Mouse (Mus musculus) embryonic facial prominence, embryonic 12.5 days (tissue): ENCODE measurements at regions not wholly inside any gene's neighbourhood (a gene's known extent, or its start where the extent isn't known, plus 50 kb on each side); places are given as distances from the start of the nearest gene placed in this dataset.

Source experiments
- ATAC-seq: fragments of 200-750 bp; cut with Nextera tagmentation; 2 replicates; pipeline ENCODE4 v1.8.0; 2017; ENCODE audit not compliant: insufficient number of reproducible peaks, insufficient read depth, low FRiP score, low TSS enrichment
- H3K27ac ChIP-seq: fragments of 300-500 bp; sonication (generic); 2 replicates; pipeline ENCODE4 v1.5.1; 2016; ENCODE audit warnings: mild to moderate bottlenecking
- H3K27me3 ChIP-seq: fragments of 300-500 bp; sonication (generic); 2 replicates; pipeline ENCODE4 v1.6.1; 2016; ENCODE audit warnings: mild to moderate bottlenecking, moderate library complexity
- H3K36me3 ChIP-seq: fragments of 300-500 bp; sonication (generic); 2 replicates; pipeline ENCODE4 v1.6.1; 2016; ENCODE audit warnings: mild to moderate bottlenecking
- H3K4me1 ChIP-seq: fragments of 300-500 bp; sonication (generic); 2 replicates; pipeline ENCODE4 v1.6.1; 2016
- H3K4me2 ChIP-seq: fragments of 300-500 bp; sonication (generic); replicated peaks from 2 replicates; pipeline ENCODE4 v1.6.1; 2016; ENCODE audit warnings: mild to moderate bottlenecking, moderate library complexity
- H3K4me3 ChIP-seq: fragments of 300-500 bp; sonication (generic); 2 replicates; pipeline ENCODE4 v1.5.1; 2016; ENCODE audit warnings: mild to moderate bottlenecking
- H3K9ac ChIP-seq: fragments of 300-500 bp; sonication (generic); 2 replicates; pipeline ENCODE4 v1.6.1; 2016; ENCODE audit warnings: mild to moderate bottlenecking, moderate library complexity
- H3K9me3 ChIP-seq: fragments of 300-500 bp; sonication (generic); 2 replicates; pipeline ENCODE4 v1.6.1; 2016; ENCODE audit warnings: mild to moderate bottlenecking, moderate library complexity
- WGBS: fragments of 180-500 bp; shearing (Covaris S2); methylation state at CpG from one replicate; pipeline ENCODE4 v1.1.7; 2016; 5-methylcytosine and 5-hydroxymethylcytosine counted together

GRCm38 (mm10) chr17:51382552-51382951, 203.4 kb upstream of the Tbc1d5 start:
- 71% methylated on average over 6 of the region's 6 CpGs for WGBS

GRCm38 (mm10) chr17:51371937-51372479, 192.9 kb upstream of the Tbc1d5 start:
- no peak overlapping the region for H3K4me3 ChIP-seq
- H3K36me3 ChIP-seq, result no peaks in the 10 kb centered on the region
- 68% methylated on average over 7 of the region's 7 CpGs for WGBS
- no peak for ATAC-seq
- H3K4me2 ChIP-seq, result no peak overlapping the region
- H3K9me3 ChIP-seq, result no peaks in the 10 kb centered on the region
- H3K9ac ChIP-seq, result no peak overlapping the region
- no peak overlapping the region for H3K27ac ChIP-seq
- no peaks in the 10 kb centered on the region for H3K27me3 ChIP-seq
- H3K4me1 ChIP-seq, result no peaks in the 10 kb centered on the region

More at GRCm38 (mm10) chr17:51382552-51382951, 203.4 kb upstream of the Tbc1d5 start:
- no peak for ATAC-seq
- H3K27me3 ChIP-seq, result no peaks in the 10 kb centered on the region
- no peak overlapping the region for H3K27ac ChIP-seq
- no peaks in the 10 kb centered on the region for H3K4me1 ChIP-seq
- no peak overlapping the region for H3K9ac ChIP-seq
- no peak overlapping the region for H3K4me3 ChIP-seq
- no peak overlapping the region for H3K4me2 ChIP-seq
- H3K36me3 ChIP-seq, result no peaks in the 10 kb centered on the region
- H3K9me3 ChIP-seq, result no peaks in the 10 kb centered on the region

GRCm38 (mm10) chr17:51370990-51371389, 191.8 kb upstream of the Tbc1d5 start:
- 90% methylated on average over 7 of the region's 7 CpGs for WGBS
- Histone ChIP-seq H3K27me3 (no peaks in the 10 kb centered on the region), H3K36me3 (no peaks in the 10 kb centered on the region), H3K9ac (no peak overlapping the region), H3K4me2 (no peak overlapping the region), H3K27ac (no peak overlapping the region), H3K4me1 (no peaks in the 10 kb centered on the region), H3K4me3 (no peak overlapping the region), H3K9me3 (no peaks in the 10 kb centered on the region)
- no peak for ATAC-seq

GRCm38 (mm10) chr17:51370085-51370484, 190.9 kb upstream of the Tbc1d5 start:
- WGBS, result 58% methylated on average over 9 of the region's 9 CpGs
- Histone ChIP-seq H3K27ac (no peak overlapping the region), H3K4me1 (no peaks in the 10 kb centered on the region), H3K9me3 (no peaks in the 10 kb centered on the region), H3K36me3 (no peaks in the 10 kb centered on the region), H3K4me3 (no peak overlapping the region), H3K27me3 (no peaks in the 10 kb centered on the region), H3K9ac (no peak overlapping the region), H3K4me2 (no peak overlapping the region)
- ATAC-seq, result no peak

- H3K4me3 ChIP-seq, result no peak overlapping the region
- no peaks in the 10 kb centered on the region for H3K27me3 ChIP-seq
- no peak overlapping the region for H3K27ac ChIP-seq
- no peaks in the 10 kb centered on the region for H3K9me3 ChIP-seq
- WGBS, result 90% methylated on average over 7 of the region's 7 CpGs
- H3K36me3 ChIP-seq, result no peaks in the 10 kb centered on the region
- H3K4me1 ChIP-seq, result peaks cover 7% of the 10 kb centered on the region; the same call in 1 of the 2 replicates
- no peak for ATAC-seq
- H3K9ac ChIP-seq, result no peak overlapping the region
- H3K4me2 ChIP-seq, result no peak overlapping the region
Observed at GRCm38 (mm10) chr17:51362801-51363200, 183.6 kb upstream of the Tbc1d5 start.

GRCm38 (mm10) chr17:51362271-51362670, 183.1 kb upstream of the Tbc1d5 start:
- no peaks in the 10 kb centered on the region for H3K9me3 ChIP-seq
- WGBS, result 96% methylated on average over 12 of the region's 12 CpGs
- no peak overlapping the region for H3K4me3 ChIP-seq
- H3K9ac ChIP-seq, result no peak overlapping the region
- H3K27ac ChIP-seq, result no peak overlapping the region
- peaks cover 7% of the 10 kb centered on the region; the same call in 1 of the 2 replicates for H3K4me1 ChIP-seq
- no peaks in the 10 kb centered on the region for H3K36me3 ChIP-seq
- no peaks in the 10 kb centered on the region for H3K27me3 ChIP-seq
- no peak for ATAC-seq
- no peak overlapping the region for H3K4me2 ChIP-seq

GRCm38 (mm10) chr17:51358362-51358739, 179.2 kb upstream of the Tbc1d5 start:
- H3K4me2 ChIP-seq, result no peak overlapping the region
- H3K36me3 ChIP-seq, result no peaks in the 10 kb centered on the region
- H3K9ac ChIP-seq, result no peak overlapping the region
- no peaks in the 10 kb centered on the region for H3K27me3 ChIP-seq
- 21% methylated on average over 4 of the region's 4 CpGs for WGBS
- no peak overlapping the region for H3K4me3 ChIP-seq
- no peaks in the 10 kb centered on the region for H3K9me3 ChIP-seq
- peaks cover 7% of the 10 kb centered on the region; the same call in 1 of the 2 replicates for H3K4me1 ChIP-seq
- 0 out of 2 replicates have a peak, but pooled peaks have one; percentile 28 for ATAC-seq
- no peak overlapping the region for H3K27ac ChIP-seq

- H3K4me2 ChIP-seq, result no peak overlapping the region
- no peak overlapping the region for H3K9ac ChIP-seq
- H3K4me1 ChIP-seq, result peaks cover 7% of the 10 kb centered on the region; the same call in 1 of the 2 replicates
- no peak for ATAC-seq
- WGBS, result 60% methylated on average over 5 of the region's 5 CpGs
- no peaks in the 10 kb centered on the region for H3K27me3 ChIP-seq
- H3K4me3 ChIP-seq, result no peak overlapping the region
- H3K9me3 ChIP-seq, result no peaks in the 10 kb centered on the region
- no peaks in the 10 kb centered on the region for H3K36me3 ChIP-seq
- H3K27ac ChIP-seq, result no peak overlapping the region
Observed at GRCm38 (mm10) chr17:51357690-51358361, 178.7 kb upstream of the Tbc1d5 start.

- no peak overlapping the region for H3K27ac ChIP-seq
Observed at GRCm38 (mm10) chr17:51356447-51356846, 177.3 kb upstream of the Tbc1d5 start.

GRCm38 (mm10) chr17:51321868-51322267, 142.7 kb upstream of the Tbc1d5 start:
- Histone ChIP-seq H3K27ac (no peak overlapping the region), H3K27me3 (no peaks in the 10 kb centered on the region), H3K4me2 (no peak overlapping the region), H3K9ac (no peak overlapping the region), H3K4me1 (no peaks in the 10 kb centered on the region), H3K4me3 (no peak overlapping the region), H3K9me3 (no peaks in the 10 kb centered on the region), H3K36me3 (no peaks in the 10 kb centered on the region)
- ATAC-seq, result no peak
- WGBS, result 78% methylated on average over 7 of the region's 7 CpGs

More at GRCm38 (mm10) chr17:51356447-51356846, 177.3 kb upstream of the Tbc1d5 start:
- 85% methylated on average over 8 of the region's 8 CpGs for WGBS
- no peak overlapping the region for H3K9ac ChIP-seq
- peaks cover 7% of the 10 kb centered on the region; the same call in 1 of the 2 replicates for H3K4me1 ChIP-seq
- no peak overlapping the region for H3K4me3 ChIP-seq
- H3K27me3 ChIP-seq, result no peaks in the 10 kb centered on the region
- no peak for ATAC-seq
- no peaks in the 10 kb centered on the region for H3K9me3 ChIP-seq
- H3K36me3 ChIP-seq, result no peaks in the 10 kb centered on the region
- no peak overlapping the region for H3K4me2 ChIP-seq

- Histone ChIP-seq H3K36me3 (no peaks in the 10 kb centered on the region), H3K4me3 (no peak overlapping the region), H3K9me3 (no peaks in the 10 kb centered on the region), H3K4me1 (no peaks in the 10 kb centered on the region), H3K27ac (no peak overlapping the region), H3K4me2 (no peak overlapping the region), H3K9ac (no peak overlapping the region), H3K27me3 (no peaks in the 10 kb centered on the region)
- 81% methylated on average over 5 of the region's 5 CpGs for WGBS
- no peak for ATAC-seq
Observed at GRCm38 (mm10) chr17:51321025-51321424, 141.9 kb upstream of the Tbc1d5 start.

- Histone ChIP-seq H3K27ac (no peak overlapping the region), H3K36me3 (no peaks in the 10 kb centered on the region), H3K4me1 (no peaks in the 10 kb centered on the region), H3K4me3 (no peak overlapping the region), H3K27me3 (no peaks in the 10 kb centered on the region), H3K9ac (no peak overlapping the region), H3K4me2 (no peak overlapping the region), H3K9me3 (no peaks in the 10 kb centered on the region)
- no peak for ATAC-seq
- WGBS, result 57% methylated on average over 14 of the region's 14 CpGs
Observed at GRCm38 (mm10) chr17:51304964-51305363, 125.8 kb upstream of the Tbc1d5 start.
